Mouse (Mus musculus) kidney, postnatal 36 days (tissue): ENCODE data around the gene Gdf2.

Experiments
- DNase-seq, 2 experiments: peaks; one replicate each; pipeline ENCODE4 v3.0.0; 2021 to 2022; ENCODE audit warnings: mixed read lengths in 2 of 2

The Gdf2 gene

DNA sequence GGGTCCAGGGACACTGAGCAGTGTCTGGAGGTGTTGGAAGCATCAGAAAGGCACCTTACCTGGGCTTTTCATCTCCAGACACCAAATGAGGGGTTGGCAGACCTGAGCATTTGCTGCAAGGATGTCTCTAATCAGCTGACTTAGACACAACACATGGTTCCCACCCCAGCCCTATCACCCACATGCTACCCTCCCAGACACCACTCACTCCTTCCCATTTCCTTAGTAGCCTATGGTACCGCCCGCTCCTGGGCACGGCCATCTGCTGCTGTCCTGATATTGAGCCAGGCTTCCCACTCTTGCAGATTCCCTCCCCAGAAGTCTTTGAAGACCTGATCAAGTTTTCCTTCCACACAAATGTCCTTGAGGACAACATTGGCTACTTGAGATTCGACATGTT lies 17.3 kb downstream of the Gdf2 start:
- DNase-seq, result no peak

DNA sequence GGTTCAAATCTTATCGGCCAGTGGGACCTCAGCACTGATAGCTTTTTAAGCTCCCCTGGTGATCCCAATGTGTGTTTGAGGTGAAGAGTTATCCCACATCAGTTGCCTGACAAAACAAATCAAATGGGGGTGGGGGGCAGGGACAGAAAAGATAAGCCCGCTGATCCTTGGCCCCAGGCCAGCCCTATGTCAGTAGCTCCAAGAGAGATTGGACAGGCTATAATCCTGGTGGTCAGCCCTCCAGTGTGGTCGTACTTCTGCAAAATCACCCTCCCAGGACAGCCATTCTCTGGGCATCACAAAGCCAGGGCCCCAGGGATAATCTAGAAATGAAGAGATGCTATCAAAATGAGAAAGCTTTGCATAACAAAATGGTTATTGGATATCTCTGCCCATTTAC lies 18.0 kb downstream of the Gdf2 start:
- no peak for DNase-seq

DNA sequence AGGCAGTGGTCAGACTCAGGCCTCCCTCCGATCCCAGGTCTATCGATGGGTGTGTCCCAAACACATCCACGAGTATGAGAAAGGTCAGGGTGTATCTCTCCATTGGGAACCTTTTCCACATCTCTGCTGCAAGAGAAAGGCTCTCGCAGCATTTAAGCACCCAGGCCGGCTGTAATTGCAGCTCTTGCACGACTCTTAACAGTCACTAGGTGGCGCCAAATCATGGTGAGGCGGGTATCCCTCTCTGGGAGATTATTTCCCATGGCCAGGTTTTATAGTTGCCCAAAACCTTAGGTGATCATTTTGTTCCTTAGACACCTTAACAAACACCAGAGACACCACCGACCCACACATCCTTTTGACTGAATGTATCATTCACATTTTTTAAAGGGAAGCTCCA lies 18.5 kb downstream of the Gdf2 start:
- DNase-seq, result peak; percentile 26 to 65

DNA sequence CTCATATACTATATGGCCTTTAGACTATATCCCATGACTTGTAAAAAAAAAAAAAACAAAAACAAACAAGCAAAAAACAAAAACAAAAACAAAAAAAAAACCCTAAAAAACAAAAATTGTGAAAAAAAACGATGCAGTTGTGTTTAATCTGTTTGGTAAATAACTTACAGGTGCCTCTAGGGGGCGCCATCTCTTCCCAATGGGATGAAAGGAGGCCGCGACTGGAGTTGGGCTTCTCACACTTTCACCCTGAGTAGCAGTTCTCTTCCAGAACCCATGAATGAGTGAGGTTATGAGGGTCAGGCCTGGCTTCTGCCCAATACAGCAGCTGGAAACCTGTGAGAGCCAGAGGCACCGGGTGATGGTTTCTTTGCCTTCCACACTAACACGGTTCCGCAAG lies 24.8 kb downstream of the Gdf2 start:
- no peak for DNase-seq

DNA sequence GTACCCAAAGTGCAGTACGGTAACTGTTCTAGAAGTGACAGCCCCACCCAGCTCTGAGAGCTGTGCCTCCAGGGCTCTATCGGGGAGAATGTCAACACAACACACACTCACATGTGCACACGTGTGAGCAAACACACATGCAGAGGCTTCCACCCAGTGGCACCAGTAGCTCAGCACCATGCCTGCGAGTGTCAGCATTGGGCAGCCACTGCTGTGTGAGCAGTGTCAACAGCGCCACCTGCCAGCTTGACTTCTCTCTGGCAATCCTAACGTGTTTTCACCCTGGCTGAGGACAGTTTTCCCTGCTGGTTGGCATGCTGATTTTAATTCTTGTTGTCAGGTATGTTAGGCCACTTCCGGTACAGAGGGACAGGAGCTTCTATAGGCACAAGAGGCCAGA lies 31.8 kb downstream of the Gdf2 start:
- DNase-seq, result peak in 1 of 2 experiments; percentile 18

DNA sequence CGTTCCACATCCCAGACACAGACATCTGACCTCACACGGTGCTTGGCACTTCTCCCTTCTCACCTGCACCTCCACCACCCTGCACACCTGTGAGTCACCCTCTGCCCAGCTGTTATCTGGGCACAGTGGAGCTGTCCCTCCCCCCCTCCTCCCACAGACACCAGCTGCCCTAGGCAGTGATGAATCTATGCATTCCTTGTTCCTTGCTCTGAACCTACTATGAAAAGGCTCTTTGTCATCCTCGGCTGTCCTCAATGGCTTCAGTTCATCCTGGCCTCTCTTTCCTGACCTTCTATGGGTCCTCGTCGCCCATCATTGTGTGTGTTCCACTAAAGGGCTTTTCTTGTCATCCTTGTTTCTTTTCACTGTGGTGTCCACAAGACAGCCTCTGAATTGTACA lies 33.9 kb downstream of the Gdf2 start:
- DNase-seq, result no peak

DNA sequence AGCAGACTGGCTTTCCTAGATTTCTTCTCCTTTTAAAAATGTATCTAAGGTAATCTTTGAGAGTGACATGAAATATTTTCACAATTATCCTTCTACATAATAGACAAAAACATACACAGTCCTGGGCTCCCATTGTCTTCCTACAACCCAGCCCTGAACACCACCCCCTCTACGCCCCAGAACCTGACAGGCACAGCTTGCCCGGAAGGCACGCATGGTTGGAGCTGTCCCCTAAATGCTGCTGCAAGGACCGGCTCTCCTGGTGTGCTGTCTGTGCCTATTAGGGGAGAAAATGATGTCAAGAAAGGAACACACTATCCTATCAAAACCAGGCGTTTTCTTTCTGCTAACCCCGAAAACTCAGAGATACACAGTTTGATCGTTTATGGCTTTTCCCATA lies 36.9 kb downstream of the Gdf2 start:
- DNase-seq, result no peak

DNA sequence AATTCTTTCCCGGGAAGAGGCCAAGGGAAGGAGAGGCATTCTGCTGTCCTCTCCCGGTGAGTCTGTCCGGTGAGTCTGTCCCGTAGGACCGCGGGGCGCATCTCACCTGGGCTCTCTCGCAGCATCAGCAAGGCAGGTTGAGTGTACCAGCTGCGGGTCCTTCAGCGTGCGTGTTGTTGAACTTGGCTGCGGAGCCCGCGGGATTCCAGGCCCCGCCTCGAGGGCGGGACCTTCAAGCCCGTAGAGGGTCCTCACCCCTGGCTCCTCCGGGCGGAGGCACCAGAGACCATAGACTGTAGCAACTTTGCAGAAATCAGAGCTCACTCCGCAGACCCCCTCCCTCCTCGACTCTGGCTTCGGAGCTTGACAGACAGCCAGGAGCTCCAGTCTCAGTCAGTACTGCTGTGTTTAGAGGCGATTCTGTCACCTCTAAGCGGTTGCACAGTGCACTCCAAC lies 37.8 kb downstream of the Gdf2 start, which contains the start of gene Zfp488:
Gene Zfp488, minus strand, starts transcription at position 161 of the 456 bp plus-strand sequence.
- DNase-seq, result no peak

DNA sequence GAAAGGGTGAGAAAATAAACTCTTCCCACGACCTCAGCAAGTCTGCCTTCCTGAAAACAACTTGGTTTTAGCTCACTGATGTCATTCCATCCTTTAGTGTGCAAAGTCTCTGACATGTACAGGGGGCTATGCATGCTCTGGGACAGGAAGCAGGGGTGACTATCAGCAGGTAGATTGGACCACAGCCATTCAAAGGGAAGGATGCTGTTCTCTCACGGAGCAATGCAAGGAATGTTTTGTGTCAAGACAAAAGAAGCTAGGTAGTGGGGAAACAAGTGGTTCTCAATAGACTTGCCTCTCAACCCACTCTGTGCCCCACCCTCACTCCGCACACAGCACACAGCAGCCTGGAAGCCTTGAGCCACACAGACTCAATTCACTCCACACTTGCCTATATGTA lies 48.4 kb downstream of the Gdf2 start:
- DNase-seq, result no peak

DNA sequence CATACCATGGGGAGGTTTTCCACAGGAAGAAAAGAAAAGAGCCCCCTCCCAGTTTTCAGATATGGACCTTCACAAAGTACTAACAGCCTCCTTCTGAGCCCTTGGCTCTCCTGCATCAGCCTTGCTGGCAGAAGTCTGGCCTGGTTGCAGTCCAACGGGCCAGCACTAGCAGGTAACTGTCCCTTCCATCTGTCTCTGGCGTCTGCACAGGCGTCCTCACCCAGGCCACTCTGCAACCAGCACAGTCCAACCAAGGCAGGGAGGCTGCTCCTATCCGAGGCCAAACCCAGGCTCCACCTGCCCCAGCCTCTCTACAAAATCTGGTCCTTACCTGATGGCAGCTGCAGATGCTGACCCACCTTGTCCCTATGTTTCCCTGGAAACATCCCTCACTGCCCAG lies 51.1 kb downstream of the Gdf2 start:
- DNase-seq, result no peak

DNA sequence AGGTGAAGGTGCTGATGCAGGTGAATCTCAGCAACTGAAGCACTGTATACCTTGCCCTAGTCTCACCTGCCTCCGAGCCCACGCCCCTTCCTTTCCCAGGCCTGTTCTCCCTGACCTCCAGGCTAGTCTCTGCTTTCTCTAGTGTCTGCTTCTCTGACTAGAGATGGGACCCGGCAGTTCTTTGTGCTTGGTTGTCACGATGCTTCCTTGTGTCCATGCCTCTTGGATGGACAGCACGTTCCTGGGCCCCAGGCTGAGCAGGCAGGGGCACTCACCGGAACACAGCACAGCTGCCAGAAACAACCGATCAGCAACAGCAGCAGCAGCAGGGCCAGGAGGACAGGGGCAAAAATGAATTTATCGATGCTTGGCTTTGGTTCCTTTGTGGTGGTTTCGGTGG lies 52.2 kb downstream of the Gdf2 start:
- DNase-seq, result no peak

DNA sequence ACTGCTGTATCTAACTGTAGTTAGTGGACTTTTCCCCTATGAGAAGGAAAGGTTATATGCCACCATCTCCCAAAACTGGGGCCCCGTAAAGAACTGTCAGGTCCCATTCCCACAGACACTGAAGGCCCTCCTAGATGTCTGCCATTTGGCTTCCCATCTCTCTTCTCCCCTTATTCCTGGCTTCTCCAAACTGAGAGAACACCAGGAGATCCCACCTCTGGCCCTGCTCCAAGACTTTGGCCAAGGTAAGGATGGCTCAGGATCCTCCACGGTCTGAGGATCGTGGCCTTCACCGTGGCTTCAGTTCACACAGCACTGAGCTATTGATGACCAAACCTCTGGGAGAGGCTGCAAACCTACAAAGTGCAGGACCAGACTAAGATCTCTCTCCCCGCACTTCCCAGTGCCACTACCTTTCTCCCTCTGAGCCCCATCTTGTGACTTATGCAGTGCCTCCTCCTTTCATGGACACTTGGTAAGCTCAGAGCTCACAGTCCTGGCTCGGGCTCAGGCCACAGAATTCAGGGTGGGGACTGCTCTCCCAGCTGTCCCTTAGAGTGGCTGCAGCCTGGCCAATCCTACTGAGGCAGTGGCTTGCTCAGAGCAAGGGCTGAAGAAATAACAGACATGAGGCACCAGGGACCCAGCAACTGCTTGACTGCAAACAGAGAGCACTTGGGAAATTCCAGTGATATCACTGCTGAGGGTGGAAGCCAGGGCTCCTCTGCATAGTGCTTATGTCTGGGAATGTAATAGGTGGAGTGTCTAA lies 52.9 kb downstream of the Gdf2 start:
- DNase-seq, result no peak
